Mouse (Mus musculus): ENCODE data around the gene Smc4.
"Not testable (repeated sequence)": the region's sequence is repeated elsewhere in the genome, so short reads cannot be mapped to it uniquely, and the experiment has no call there.

Gene Smc4

DNA sequence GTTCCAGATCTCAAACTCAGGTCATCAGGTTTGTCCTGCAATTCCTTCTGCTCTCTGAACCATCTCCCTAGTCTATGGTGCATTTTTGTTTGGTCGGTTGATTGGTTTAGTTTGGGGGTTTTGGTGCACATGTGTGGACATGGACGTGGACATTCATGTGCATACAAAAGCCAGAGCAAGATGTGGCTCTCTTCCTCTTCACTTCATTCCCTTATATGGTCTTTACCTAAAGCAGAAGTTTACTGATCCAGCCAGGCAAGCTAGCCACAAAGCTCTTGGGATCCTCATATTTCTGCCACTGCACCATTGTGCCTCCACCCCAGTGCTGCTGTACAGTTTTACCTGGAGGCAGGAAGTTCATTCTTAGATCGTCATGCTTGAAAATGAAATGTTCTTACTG is 12.6 kb downstream of the Smc4 start:
- DNase-seq (ENCODE audit: low spot score in 2 of 2), result no peak

DNA sequence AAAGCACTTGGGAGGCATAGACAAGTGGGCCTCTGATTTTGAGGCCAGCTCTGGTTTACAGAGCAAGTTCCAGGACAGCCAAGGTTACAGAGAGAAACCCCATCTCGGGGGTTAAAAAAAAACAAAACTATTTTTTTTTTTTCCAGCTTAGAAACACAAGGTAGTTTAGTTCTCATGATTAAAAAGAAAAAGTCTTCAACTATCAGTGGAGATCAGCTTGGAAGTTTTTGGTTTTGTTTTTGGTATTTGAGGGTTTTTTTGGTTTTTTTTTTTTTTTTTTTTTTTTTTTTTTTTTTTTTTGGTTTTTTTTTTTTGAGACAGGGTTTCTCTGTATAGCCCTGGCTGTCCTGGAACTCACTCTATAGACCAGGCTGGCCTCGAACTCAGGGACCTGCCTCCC is 14.1 kb downstream of the Smc4 start:
- DNase-seq (ENCODE audit: low spot score in 2 of 2), result not testable (repeated sequence)

DNA sequence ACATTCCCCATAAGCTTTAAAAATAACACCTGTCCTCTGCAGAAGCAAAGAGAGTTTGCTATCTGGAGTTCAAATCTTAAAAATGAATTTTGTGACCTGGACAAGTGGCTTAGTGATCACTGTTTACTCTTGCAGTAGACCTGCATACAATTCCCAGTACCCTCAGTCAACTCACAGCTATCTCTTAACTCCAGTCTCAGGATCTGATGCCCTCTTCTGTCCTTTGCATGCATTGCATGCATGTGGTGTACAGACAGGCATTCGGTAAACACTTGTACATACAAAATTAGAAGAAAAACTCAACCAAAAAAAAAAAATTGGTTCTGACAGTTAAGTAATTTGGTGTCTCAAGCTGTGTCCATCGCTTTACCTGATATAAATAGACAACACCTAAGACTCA is 15.7 kb downstream of the Smc4 start:
- DNase-seq (ENCODE audit: low spot score in 2 of 2), result no peak

DNA sequence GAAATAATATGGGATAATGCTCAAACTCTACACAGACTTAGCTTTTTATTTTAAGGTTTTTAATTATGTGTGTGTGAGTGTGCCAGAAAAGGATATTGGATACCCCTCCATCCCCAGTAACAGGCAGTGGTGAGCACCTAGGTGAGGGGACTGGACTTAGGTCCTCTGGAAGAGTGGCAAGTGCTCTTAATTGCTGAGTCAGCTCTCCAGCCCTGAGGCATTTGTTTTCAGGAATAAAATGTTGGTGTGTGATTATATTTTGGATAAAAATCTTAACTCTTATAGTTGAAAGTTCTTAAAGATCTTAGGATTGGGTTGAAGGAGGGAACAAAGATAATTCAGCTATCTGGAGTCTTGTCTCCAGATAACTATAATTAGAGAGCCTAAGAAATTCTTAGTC is 16.2 kb downstream of the Smc4 start:
- DNase-seq (ENCODE audit: low spot score in 2 of 2), result no peak

DNA sequence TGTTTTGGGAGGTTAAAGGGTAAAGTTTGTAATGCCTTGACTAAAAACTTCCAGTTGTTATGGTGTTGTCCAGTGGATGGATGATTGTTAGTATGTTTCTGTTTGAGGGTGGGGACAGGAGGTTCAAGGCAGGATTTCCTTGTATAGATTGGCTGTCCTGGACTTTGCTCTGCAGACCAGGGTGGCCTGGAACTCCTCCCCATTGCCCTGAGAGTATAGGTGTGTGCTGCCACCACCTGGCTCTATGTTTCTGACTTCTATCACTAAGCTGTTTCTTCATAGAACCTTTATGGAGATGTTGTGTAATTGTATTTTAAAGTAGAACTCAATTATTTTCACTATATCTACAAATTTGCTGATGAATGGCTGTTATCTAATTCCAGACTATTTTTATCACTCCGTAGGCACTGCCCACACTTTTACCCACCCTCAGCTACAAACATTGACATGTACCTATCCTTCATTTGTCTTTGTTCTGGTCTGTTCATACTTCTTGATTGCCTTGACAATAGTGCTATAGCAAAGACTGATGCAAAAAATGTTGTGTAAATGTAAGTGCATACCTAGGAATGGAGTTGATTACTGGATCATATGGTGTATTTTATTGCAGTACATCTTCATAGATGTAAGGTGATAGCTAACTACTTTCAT is 21.7 kb downstream of the Smc4 start:
- DNase-seq (ENCODE audit: low spot score in 2 of 2), result no peak

DNA sequence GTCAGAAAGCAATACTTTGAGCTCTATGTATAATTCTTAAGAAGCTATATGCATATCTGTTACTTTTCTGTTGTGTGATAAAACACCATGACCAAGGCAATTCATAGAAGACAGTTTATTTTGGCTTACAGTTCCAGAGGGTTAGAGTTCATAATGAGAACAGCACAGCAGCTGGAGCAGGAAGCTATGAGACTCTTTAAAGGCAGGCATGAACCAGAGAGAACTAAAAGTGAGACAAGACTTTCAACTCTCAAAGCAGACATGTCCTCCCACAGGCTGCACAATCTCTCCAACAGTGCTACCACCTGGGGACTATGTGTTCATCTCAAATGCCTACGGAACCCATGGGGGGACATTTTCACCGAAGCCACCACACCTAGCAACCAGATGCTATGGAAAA is 35.6 kb downstream of the Smc4 start:
- no peak for DNase-seq (ENCODE audit: low spot score in 2 of 2)

DNA sequence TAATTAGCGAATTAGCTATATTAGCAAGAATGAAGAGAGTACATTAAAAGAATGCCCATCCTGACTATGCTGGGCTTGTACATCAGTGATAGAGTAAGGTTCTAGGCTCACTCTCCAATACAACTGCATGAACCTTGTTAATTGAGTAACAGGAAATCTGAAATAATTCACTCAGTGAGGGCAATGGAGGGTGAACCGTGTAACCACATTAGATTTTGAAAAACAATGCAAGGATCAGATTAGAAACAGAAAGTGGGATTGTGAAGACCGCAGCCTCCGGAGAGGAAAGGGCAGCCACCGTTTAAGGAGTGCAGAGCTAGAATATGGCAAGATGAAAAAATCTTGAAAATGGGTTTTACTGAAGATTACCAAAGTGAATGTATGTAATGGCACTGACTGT is 36.8 kb downstream of the Smc4 start:
- no peak for DNase-seq (ENCODE audit: low spot score in 2 of 2)

DNA sequence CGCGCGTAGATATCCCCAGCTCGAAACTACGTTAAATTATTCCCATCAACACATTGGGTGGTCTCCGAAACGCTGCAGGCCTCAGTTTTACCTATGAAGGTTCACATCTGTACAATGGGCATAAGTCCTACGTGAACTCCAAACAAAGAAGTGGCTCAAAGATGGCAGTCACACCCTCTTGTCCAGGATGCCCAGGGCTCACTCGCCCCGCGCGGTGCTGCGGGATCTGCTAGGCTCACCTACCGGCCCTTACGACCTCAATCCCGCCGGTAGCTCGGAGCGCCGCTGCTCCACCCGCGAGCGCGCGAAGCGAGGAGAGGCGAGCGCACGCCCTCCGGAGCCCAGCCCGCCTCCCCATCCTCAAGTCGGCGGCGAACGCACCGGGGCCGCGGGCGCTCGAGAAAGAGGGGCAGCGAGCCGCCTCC is 39.6 kb downstream of the Smc4 start:
- peak in 1 of 2 experiments; percentile 12 for DNase-seq (ENCODE audit: low spot score in 2 of 2)

DNA sequence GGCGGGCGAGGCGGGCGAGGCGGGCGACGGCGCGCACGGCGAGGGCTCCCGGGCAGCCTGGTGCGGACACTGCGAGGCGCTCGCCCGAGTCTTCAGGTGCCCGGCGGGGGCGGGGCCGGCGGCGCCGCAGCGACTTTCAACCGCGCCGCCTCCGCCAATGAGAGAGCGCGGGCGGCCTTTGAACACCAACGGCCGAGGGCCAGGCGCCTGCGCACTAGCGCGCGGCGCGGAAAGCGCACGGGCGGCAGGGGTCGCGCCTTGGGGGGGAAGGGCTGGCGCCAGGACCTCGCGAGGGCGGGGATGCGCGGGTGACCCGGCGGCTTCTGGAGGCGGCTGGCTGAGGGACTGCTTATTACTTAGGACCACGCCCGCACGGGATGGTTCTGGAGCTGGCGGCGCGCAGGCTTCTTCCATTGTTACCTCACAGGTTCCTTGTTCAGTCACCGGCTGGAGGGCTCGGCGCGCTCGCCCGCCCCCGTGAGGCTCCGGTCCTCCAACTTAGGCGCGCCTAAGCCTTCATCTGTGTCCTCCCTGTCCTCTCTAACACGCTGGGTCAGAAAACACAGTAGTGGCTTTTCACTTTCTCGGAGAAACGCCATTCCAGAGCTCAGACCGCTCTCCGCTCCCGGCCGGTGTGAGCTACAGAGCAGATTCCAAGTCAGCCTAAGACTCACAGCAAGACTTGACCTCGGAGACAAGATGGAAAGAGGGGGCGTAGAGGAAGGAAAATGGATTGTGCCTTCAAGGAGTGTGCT is 40.3 kb downstream of the Smc4 start, which contains the start of gene Trim59:
Trim59 (minus strand) TSS at position 111 of the 755 bp plus-strand sequence.
- DNase-seq (ENCODE audit: low spot score in 2 of 2), result peak; percentile 88

DNA sequence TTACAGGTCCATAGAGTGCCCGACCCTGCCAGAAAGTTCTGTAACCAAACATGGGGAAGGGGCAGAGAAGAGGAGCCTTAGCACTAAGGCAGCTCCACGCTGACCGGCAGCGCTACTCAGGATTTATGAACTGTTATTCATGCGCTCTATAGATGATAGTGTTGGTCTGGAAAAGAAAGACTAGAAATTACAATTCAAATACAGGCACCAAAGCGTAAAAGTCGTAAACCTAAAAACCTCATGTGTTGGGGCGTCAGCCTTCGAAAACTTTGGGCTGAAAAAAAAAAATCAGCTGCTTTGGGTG is 40.8 kb downstream of the Smc4 start:
- no peak for DNase-seq (ENCODE audit: low spot score in 2 of 2)

DNA sequence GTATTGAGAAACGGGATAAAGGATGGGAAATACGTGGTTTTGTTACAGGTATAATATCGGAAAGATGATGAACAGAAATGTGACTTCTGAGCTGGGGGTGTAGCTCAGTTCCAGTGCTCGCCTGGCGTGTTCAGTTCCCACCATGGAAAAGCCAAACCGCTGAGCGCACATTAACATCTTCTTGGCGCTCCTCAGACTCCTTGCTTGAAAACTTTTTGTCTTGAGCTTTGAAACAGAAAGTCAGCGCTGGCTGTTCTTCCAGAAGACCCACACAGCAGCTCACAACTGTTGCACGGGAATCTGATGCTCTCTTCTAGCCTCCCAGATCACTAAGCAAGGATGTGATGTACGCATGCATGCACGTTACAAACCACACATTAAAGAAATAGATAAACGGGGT is 41.2 kb downstream of the Smc4 start:
- no peak for DNase-seq (ENCODE audit: low spot score in 2 of 2)

DNA sequence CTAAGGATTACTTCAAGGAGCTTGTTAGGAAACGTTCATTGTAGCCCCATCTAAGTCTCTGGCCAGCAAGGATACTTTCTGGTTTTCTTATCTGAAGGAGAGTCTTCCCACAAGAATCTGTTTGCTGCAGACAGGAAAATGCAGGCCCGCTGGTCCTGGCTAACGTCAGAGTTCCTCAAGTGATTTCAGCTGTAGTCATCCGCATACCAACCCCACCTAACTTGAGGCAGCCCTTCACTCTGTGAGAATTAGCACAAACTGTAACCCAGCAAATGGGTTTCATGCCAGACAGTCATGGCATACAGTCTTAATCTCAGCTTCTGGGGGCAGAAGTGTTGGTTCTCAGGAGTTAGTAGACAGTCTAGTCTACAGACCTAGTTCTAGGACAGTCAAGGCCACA is 42.0 kb downstream of the Smc4 start:
- DNase-seq (ENCODE audit: low spot score in 2 of 2), result no peak

DNA sequence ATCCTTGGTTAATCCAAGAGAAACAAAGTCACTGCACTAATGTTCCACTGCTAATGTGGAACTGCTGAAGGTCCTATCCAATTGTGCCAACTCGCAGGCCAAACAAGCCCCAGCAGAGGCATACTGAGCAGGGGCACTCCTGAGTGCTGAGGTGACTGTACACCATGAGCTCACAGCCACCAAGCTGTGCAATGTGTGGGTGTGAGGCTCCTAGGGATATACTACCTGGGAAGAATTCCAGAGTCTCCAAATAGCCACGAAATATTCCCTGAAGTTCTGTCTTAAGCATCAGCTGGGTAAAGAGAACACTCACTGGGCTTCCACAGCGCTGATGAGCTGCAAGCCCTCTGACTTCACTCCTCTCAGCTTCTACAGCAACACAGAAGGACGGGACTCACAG is 43.1 kb downstream of the Smc4 start:
- no peak for DNase-seq (ENCODE audit: low spot score in 2 of 2)

DNA sequence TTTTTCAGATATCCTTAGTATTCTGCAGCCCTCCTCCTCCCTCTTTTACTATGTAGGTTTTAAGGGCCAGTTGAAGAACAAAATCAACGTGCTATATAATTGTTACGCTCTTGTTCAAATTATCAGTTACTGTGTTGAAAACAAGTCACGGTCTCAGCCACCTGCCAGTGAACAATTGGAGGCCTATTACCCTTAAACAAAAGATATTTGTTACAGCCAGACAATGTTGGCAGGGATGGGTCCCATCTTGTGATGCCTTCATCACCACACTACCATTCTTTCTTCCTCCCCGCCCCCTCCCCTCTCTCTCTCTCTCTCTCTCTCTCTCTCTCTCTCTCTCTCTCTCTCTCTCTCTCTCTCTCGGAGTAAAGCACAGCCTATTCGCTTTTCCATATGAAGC is 44.5 kb downstream of the Smc4 start:
- DNase-seq (ENCODE audit: low spot score in 2 of 2), result no peak

DNA sequence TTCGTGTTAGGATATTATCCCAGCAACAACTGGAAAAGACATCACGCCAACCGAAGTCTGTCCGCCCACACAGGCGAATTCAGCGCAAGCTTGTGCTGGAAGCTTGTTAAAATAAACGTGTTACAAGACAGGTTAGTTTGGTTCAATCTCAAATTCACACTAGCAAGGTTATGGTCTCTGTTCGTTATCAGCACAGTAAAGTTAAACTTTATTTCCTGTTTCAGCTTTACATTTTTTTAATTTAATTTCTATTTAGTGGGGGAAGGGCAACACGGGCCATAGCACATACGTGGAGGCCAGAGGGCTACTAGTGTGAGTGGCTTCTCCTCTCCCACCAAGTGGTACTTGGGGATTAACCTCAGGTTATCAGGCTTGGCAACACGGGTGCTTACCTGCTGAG is 47.4 kb downstream of the Smc4 start:
- DNase-seq (ENCODE audit: low spot score in 2 of 2), result no peak

DNA sequence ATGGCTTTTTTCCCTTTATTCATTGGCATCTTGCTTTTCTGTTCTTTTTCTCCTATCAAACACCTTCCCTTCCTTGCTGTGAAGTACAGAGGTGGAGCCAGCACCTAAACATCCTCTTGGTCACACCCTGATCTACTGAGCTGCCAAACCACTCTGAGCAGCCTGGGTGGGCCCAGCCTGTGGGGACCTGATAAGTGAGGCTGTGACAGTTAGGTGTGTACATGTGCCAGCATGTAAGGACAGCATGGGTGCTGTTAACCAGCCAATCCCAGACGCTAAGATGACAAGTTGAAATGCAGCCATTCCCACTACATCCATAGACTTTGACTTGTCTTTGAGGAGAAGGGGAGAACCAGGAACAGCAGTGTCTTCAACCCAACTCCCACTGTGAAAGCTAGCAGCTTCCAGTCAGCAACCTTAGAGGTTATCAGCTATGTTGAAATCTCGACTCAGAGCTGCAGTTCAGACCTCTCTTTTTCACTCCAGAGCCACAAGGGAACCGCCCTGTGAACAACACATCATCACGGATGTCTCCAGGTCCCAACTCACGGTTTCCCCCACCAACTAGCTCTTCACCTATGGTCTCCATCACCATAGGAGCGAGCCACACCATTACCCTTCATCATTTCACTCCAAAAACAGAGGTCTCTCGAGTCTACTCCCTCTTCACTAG is 50.4 kb downstream of the Smc4 start:
- DNase-seq (ENCODE audit: low spot score in 2 of 2), result no peak

DNA sequence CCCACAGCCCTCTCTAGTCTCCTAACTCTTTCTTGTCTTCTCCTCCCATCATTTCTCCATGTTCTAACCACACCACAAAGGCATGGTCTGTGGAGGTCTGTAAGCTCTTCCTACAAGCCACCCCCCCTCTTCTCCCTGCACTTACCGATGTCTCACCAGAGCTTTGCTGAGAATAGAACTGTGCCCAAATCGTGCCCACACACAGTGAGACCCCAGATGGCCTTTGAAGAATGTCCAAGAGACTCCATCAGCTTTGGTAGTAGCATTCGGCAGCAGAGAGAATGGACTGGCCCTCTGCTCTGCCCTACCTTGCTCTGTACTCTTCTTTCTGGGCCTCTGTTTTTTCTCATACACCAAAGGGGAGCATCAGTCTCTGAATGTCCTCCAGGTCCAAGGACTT is 51.3 kb downstream of the Smc4 start:
- DNase-seq (ENCODE audit: low spot score in 2 of 2), result no peak

DNA sequence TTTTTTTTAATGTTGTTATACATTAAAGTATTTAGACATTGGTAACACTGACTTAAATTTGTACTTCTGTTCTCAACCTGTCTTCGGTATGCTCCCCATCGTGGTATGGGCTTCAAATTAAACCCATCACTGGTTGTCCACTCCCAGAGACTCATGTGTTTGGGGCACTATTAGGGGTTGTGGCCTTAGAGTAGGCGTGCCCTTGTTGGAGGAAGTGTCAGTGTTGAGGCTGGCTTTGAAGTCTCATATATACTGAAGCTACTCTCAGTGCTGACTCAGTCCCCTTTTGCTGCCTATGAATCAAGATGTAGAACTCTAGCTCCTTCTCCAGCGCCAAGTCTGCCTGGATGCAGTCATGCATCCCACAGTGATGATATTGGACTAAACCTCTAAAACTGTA is 56.1 kb downstream of the Smc4 start:
- DNase-seq (ENCODE audit: low spot score in 2 of 2), result no peak

DNA sequence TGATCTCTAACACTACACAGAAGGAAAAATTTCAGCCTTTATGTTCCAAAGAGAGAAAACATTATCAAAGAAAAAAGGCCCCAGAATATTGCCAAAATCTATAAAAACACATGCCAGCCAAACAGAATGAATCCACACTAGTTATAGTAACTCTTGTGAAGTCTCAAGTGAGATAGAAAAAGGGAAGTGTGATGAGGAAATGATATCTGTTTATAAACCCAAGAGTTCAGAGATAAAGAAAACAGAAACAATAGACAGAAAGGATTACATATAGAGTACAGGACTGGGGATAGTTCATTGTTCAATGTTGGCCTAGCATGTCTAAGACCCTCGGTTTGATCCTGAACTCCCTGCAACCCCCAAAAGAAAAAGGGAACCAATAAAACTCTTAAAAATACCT is 58.2 kb downstream of the Smc4 start:
- no peak for DNase-seq (ENCODE audit: low spot score in 2 of 2)

DNA sequence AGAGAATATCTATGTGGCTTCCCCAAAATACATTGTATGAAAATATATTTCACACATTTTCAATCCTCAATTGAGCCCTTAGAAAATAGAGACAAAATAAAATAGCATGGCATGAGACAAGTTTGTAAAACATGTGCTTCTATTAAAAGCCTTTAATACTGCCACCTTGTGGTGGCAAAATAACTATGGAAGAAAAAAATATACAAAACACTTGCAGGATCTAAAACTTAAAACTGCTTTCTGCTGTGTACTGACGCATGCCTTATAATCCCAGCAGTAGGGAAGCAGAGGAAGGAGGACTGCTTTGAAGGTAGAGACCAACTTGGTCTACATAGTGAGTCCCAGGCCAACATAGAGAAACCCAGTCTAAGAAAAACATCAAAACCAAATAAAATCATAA is 59.5 kb downstream of the Smc4 start:
- DNase-seq (ENCODE audit: low spot score in 2 of 2), result no peak

Data from heart, adult 9 months (tissue).